Mouse (Mus musculus): ENCODE measurements around the gene Hist1h2be.
"Not testable (repeated sequence)": the region's sequence is repeated elsewhere in the genome, so short reads cannot be mapped to it uniquely, and the experiment has no call there.

Hist1h2be gene

DNA sequence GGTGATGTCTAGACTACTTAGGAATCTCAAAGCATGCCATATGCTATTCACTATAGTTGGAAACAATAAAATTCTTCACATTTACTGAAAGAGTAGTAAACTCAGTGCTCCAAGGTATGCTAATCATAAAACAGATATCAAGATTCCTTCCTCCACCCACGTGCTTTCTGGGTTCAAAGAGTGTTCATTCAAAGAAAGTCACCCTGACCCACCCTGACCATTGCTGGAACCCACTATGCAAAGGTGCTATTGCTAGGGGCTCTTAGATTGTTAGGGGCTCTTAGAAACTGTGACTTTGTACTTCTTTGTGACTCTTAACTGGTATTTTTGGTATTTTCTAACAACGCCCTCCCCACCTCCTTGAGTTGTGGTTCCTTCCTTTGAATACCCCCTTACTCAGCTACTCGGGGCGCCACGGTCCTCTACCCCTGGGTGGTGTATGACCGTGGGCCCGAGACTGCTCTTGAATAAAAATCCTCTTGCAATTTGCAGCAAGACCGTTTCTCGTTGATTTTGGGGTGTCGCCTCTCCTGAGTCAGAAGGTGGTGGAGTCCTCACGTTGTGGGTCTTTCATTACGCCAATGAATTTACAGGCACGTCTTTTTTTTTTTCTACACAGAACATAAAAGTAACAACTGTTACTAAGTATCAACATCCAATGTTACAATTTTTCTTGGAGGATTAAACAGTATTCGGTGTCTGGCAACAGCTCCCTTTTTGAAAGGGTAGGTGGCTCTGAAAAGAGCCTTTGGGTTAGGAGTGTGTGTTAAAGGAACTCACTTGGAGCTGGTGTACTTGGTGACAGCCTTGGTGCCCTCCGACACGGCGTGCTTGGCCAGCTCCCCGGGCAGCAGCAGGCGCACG, 47.7 kb downstream of the Hist1h2be start:
- DNase-seq (ENCODE audit: low read depth): not testable (repeated sequence)

DNA sequence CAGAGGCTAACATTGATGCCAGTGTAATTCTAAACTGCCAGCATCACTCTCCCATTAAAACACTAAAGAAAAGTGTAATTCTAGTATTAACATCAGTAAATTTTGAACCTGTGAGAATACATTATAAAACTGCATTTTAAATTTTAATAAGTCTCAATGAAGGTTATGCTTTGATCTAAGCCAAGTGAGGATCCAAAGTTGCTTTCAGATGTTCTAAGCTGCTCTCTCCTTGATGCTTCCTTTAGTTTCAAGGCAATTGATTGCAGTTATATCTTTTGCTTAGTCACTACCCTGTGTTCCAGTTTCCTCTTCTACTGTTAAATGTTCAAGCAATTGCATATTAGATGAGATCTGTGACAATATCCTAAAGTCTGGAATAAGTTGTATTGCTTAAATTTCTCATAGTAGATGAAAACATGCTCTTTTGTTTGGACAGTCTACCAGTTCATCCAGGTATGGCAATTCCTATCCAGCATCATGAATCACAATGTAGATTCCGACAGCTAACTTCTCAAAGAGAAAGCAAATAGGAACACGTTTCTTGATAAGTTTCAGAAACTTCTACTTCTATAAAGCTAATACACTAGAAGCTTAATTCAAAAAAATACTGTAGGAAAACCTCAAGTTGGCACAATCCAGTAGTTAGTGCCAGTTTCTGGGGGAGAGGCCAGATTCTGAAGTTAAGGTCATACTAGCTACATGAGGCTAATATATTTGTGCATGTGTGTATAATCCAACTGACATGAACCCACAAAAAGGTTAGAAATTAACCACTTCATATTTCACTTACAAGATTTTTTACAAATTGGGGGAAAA, 48.5 kb downstream of the Hist1h2be start:
- no peak for DNase-seq (ENCODE audit: low read depth)

DNA sequence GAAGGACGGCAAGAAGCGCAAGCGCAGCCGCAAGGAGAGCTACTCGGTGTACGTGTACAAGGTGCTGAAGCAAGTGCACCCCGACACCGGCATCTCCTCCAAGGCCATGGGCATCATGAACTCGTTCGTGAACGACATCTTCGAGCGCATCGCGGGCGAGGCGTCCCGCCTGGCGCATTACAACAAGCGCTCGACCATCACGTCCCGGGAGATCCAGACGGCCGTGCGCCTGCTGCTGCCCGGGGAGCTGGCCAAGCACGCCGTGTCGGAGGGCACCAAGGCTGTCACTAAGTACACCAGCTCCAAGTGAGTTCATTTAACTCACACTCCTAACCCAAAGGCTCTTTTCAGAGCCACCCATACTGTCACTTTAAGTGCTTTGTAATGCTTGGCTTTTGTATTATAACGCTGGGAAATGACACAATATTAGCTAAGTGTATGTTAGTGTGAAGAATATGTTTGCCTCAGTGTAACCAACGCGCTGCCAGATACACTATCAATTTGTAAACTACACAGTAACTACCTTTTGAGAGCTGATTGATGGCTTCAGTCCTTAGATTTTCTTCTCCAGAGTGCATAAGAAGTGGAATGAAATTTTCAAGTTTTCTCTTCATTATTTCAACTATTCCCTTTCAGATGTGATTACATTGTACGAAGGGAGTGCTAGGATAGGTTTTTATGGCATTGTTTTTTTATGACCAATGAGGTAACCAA, 49.3 kb downstream of the Hist1h2be start:
- DNase-seq (ENCODE audit: low read depth): not testable (repeated sequence)

DNA sequence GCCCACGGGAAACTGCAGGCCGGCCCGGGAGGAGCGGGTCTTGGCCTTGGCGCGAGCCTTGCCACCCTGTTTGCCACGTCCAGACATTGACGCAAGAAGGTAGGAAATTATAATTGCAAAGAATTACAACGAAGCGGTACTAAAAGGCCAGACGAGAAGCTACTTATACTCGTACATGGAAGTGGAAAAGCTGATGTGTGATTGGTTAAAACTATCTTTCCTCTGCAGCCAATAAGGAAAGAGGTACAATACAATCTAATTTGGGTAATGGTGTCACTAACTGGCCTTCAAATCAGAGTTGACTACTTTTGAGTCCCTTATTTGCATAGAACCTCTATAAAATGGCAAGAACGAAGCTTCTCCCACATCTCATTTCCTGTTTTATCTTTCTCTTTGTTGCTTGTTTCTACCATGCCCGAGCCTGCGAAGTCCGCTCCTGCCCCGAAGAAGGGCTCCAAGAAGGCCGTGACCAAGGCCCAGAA, 49.9 kb downstream of the Hist1h2be start, which contains the start of the genes Hist1h2ae and Hist1h2bg:
Gene Hist1h2ae, minus strand, starts transcription at position 199 of the 482 bp plus-strand sequence.
Gene Hist1h2bg, plus strand, starts transcription at position 375 of the 482 bp plus-strand sequence.
- DNase-seq (ENCODE audit: low read depth): peak; percentile 89

DNA sequence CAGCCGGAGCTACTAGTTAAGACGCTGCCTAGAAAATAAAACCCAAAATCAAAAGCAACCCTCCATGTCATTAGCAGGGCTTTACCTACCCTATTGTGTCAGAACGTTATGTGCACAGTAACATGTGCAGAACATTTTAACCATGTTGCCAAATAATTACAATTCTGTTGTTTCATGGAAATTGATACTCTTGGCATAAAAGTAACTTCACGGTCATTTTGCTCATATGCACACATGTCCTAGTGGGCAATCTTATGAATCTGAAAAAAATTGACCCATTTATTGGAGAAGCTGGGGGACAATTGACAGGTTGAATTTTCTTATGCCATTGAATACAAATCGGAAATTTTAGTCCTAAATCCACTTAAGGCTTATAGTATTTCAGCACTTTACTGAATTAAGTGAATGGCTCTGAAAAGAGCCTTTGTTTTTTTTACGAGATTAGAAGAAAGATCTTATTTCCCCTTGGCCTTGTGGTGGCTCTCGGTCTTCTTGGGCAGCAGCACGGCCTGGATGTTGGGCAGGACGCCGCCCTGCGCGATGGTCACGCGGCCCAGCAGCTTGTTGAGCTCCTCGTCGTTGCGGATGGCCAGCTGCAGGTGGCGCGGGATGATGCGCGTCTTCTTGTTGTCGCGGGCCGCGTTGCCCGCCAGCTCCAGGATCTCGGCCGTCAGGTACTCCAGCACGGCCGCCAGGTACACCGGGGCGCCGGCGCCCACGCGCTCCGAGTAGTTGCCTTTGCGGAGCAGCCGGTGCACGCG, 50.5 kb downstream of the Hist1h2be start:
- not testable (repeated sequence) for DNase-seq (ENCODE audit: low read depth)

DNA sequence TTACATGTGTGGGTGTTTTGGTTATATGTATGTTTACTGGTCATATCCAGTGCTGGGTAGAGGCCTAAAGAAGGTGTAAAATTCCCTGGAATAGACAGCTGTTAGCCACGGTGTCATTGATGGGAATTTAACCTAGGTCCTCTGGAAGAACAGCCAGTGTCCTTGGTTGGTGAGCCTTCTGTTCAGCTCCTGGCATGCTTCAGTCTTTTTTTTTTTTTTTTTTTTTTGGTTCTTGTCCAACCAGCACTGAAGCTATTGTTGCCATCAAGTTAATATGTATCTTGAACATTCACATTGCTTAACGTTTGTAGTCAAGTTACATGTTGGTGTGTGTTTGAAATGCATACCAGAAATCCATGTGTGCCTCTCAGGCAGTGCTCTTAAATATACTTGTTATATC, 56.4 kb downstream of the Hist1h2be start:
- no peak for DNase-seq (ENCODE audit: low read depth)

DNA sequence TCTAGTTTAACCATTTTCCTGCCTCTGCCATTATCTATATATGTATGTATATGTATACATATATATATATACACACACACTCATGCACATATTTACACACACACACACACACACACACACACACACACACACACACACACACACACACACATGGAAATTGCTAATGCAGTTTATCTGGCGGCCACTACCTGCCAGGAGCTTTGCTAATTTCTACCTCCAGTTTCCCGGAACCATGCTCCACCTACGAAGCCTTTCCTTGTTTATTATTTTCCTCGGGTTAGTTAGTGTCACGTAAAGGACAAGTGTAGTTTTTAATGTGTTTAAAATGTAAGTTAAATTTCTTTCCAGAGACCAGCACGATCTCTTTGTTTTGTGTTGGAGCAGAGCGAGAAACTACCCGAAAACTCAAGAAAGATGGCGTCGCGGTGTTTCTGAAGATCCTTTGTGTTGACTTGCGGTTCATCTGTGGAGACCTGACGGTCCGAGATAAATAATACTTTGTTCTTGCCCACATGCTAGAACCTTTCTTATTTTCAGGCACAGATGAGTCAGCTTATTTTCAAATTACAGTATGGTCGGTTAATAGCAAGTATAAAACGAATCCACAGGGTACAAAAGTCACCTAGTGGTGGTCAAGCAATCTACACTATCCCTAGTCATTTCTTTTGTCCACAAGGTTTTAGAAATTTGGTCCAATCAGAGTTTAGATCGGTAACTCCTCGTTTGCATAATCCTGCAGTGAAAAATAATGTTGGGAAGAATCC, 58.0 kb downstream of the Hist1h2be start:
- DNase-seq (ENCODE audit: low read depth): no peak

DNA sequence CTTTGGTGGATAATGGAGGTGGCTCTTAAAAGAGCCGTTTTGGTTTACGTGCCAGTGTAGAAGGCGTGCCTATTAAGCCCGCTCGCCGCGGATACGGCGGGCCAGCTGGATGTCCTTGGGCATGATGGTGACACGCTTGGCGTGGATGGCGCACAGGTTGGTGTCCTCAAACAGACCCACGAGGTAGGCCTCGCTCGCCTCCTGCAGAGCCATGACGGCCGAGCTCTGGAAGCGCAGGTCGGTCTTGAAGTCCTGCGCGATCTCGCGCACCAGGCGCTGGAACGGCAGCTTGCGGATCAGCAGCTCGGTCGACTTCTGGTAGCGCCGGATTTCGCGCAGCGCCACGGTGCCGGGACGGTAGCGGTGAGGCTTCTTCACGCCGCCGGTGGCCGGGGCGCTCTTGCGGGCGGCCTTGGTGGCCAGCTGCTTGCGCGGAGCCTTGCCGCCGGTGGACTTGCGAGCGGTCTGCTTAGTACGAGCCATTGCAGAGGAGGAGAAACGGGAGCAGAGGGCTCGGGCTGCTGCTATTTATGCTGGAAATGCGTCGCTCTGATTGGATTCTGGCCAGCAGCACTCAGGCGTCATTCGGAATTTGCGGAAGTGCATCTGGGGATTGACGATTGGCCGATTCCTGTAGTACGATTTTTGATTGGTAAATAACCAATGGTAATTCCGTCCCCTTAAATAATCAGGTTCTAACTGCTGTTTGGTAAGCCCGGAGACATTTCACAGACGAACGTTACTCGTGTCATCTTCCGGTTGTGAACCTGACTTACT, 58.9 kb downstream of the Hist1h2be start, which contains the start of gene Hist1h3e:
Gene Hist1h3e, minus strand, starts transcription at position 487 of the 777 bp plus-strand sequence.
- DNase-seq (ENCODE audit: low read depth): peak; percentile 94

DNA sequence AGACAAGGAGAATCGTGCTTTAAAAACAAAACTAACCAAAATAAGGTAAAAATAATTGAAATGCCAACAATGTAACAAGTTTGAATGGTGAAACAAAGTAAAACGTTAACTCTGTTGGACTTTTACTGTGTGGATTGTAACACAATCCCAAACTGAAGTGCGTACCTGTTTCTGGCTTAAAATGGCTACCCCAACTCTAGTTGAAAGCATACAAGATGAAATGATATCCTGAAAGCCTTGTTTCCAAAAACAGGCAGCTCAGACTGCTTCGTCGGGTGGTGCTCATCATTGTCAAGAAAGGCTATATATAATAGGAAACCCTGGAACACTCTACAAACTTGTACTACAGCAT, 59.4 kb downstream of the Hist1h2be start:
- DNase-seq (ENCODE audit: low read depth): not testable (repeated sequence)

DNA sequence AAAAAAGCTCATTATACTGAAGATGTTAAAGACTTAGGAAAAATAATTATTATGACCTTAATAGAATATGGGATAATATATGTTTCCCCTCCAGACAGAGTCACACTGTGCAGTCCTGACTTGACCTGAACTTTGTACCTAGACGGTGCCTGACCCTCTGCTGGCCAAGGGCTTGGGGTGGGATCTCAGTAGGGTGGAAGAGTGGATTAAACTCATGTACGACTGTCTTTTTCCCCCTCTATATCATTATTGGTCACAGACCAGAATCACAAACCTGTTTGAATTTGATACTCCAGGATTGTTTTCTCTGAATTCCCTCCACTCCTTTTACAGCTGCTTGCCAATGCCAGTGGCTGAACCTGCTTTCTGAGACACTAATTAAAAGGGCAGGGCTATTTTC, 60.2 kb downstream of the Hist1h2be start:
- not testable (repeated sequence) for DNase-seq (ENCODE audit: low read depth)

DNA sequence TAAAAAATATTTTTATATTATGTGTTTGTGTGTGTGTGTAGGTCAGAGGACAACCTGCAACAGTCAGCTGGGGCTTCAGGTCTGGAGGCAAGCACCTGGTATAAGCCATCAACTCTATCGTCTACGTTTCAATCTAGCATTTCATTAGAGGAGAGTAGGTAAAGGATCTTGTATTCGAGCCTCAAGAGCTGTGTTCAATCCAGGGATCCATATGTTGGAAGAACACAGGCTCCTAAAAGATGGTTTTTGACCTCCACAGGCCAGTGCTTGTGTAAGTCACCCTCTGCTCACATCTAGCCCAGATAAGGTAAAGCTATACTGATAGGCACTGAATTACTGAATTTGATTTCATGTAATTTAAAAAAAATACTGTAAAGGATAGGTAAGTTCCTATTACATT, 64.0 kb downstream of the Hist1h2be start:
- DNase-seq (ENCODE audit: low read depth): no peak

DNA sequence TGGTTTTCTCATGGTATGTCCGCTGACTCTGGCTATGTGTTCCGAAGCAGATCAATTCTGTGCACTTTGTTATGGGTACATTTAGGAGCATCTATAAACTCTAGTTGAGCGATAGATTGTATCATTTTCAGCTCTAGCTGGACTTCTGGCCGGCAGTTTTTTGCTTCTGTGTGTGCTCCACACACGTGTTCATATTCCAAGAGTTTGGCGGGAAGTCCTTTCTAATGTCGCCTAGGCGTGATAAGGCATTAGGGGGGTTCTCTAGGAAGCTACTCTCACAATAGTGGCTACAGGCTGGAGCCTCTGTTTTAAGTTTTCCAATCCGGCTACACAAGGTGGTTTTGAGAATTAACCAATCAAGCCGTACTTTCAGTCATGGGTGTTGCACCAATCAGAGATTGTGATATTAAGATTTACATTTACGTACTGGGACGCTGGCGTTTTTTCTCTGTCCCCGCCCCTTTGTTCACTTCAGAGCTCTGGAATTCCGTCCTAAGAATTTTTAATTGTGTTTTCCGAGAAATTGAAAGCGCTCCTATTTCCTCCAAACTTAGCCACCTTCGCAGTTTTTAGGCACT, 65.0 kb downstream of the Hist1h2be start:
- no peak for DNase-seq (ENCODE audit: low read depth)

DNA sequence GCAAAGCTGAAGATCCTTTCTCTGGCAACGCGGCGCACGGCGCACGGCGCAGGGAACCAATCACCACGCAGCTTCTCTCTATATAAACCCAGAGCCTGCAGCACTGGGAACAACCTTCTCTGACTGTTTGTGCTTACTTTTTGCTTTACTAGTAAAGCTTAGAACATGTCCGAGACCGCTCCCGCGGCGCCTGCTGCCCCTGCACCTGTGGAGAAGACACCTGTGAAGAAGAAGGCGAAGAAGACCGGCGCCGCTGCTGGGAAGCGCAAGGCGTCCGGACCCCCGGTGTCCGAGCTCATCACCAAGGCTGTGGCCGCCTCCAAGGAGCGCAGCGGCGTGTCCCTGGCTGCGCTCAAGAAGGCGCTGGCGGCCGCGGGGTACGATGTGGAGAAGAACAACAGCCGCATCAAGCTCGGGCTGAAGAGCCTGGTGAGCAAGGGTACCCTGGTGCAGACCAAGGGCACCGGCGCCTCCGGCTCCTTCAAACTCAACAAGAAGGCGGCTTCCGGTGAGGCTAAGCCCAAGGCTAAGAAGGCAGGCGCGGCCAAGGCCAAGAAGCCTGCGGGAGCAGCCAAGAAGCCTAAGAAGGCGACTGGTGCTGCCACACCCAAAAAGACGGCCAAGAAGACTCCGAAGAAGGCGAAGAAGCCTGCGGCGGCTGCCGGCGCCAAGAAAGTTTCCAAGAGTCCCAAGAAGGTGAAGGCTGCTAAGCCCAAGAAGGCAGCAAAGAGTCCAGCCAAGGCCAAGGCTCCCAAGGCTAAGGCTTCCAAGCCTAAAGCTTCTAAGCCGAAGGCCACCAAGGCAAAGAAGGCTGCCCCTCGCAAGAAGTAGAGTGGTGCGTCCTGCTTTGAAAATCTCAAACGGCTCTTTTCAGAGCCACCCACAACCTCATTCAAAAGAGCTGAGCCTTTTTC, 65.7 kb downstream of the Hist1h2be start:
- no peak for DNase-seq (ENCODE audit: low read depth)

DNA sequence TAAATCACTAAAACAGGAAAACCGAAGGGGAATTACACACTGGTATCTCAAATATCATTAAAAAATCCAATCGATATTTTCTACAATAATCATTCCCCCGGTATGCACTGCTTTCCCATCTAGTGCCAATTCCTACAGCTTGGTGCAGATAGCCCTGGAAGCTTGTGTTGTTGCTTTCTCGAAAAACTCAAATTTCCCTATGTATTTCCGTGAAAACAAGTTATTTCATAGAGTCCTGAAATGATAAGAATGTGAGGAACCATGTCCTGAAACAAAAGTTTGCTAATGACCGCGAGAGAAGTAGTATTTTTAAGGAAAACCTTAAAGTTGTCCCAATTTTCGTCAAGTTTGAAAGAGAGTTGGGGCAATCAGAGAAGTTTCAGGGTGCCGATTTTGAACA, 66.5 kb downstream of the Hist1h2be start:
- DNase-seq (ENCODE audit: low read depth): no peak

DNA sequence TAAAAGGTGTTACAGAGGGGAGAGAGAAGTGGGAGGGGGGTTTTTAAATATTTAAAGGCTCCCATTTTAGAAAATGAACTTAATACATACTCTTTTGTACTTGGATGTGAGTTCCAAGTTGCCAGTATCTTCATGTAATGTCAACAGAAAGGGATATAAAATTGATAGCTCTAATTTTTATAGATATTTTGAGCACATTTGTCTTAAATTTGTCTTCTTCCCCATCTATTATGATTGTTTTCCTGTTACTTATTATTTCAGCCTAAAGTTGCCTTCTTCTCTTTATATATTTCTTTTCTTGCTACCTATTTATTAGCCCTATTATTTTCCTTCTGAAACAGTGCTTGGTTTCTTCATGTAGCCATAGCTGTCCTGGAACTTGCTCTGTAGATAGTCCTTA, 68.0 kb downstream of the Hist1h2be start, which contains the start of gene Hist1h1d:
Gene Hist1h1d, plus strand, starts transcription at position 301 of the 400 bp plus-strand sequence.
- DNase-seq (ENCODE audit: low read depth): no peak

DNA sequence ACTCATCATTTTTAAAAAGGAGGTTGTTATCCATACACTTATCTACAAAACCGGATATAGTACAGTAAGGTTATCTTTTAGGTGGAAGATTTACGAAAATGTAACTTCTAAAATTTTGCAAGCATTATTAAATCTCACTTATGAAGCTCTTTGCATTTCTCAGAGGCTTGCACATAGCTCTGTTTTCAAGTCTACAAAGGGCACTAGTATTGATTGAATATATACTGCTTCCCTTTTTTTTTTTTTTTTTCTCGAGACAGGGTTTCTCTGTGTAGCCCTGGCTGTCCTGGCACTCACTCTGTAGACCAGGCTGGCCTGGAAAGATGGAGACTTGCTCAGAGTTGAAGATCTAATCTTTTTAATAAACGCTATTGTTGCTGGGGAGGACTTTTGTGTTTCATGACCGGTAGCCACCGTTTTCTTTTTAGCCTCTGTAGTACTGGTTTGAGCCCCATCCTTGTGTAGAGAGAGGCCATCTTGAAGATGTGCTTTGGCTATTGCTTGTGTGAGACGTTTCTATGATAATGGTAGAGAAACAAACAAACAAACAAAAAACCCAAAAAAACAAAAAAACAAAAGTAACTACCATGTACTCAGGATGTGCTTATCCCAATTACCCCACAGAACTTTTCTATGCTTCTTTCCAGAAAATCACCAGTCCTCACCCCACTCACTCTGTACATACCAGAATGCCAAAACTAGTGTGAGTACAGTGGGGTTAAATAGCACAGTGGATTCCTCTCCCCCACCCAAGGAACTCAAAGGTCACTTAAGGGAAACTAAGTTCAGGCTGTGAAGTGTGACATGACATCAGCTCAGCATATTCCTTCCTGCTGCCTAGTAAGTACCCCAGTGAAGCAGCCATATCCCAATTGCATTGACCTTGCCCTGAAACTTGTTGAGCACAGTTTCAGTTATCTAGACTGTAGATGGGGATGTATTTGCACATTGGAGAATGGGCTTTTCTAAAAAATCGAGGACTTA, 68.7 kb downstream of the Hist1h2be start:
- no peak for DNase-seq (ENCODE audit: low read depth)
